Mouse (Mus musculus) liver, embryonic 18 days (tissue): ENCODE data around the gene Nkapd1. TPM values are rescaled to one million over a fixed set of nuclear protein-coding genes. Genes with fewer than 3 reads are reported as not detected.

Source experiments
- polyA plus RNA-seq: library from polyadenylated mRNA; depleted of rRNA; stranded (reverse); fragments of >200 nt; gene quantifications from 2 replicates; pipeline ENCODE4 v1.2.3, GENCODE M21; 2012; rRNA removed

Nkapd1 gene
- 4.4 and 4.5 TPM in 2 replicates for polyA plus RNA-seq

GRCm38 (mm10) chr9:50616766-50617603, at the start of gene Nkapd1, which contains the start of gene Pih1d2:
Nkapd1 (minus strand) TSS chr9:50617464.
Pih1d2 (plus strand) TSS chr9:50617321.

GRCm38 (mm10) chr9:50659392-50660217, 42.3 kb upstream of the Nkapd1 start, which contains the start of gene Dlat:
Dlat (minus strand) TSS chr9:50659780.

GRCm38 (mm10) chr9:50603189-50603997, 13.9 kb downstream of the Nkapd1 start, which contains the start of the genes Sdhd and Timm8b:
Sdhd (minus strand) TSS chr9:50603812.
Timm8b (plus strand) TSS chr9:50603910.

GRCm38 (mm10) chr9:50561145-50561917, 55.9 kb downstream of the Nkapd1 start, which contains the start of gene Tex12:
Tex12 (minus strand) TSS chr9:50561325.

Other genes starting within 250 kb of the Nkapd1 start
- 0.92 and 1.3 TPM in 2 replicates for gene Plet1, start 122.9 kb downstream of the Nkapd1 start, polyA plus RNA-seq
- 29.6 and 30.3 TPM in 2 replicates for gene Pts, start 88.7 kb downstream of the Nkapd1 start, polyA plus RNA-seq
- gene Il18, start 62.6 kb downstream of the Nkapd1 start, polyA plus RNA-seq = 10.0 and 12.3 TPM in 2 replicates
- 1.4 and 2.0 TPM in 2 replicates for gene Bco2, start 62.3 kb downstream of the Nkapd1 start, polyA plus RNA-seq
- not detected in 2 replicates for gene Tex12, start 56.1 kb downstream of the Nkapd1 start, polyA plus RNA-seq
- 266 and 282 TPM in 2 replicates for gene Sdhd, start 13.7 kb downstream of the Nkapd1 start, polyA plus RNA-seq
- 159 and 160 TPM in 2 replicates for gene Timm8b, start 13.6 kb downstream of the Nkapd1 start, polyA plus RNA-seq
- gene Pih1d2, start 143 bp downstream of the Nkapd1 start, polyA plus RNA-seq = 0.37 and 0.52 TPM in 2 replicates
- 15.9 and 18.7 TPM in 2 replicates for gene Dlat, start 42.3 kb upstream of the Nkapd1 start, polyA plus RNA-seq
- 3.8 and 4.7 TPM in 2 replicates for gene Dixdc1, start 122.1 kb upstream of the Nkapd1 start, polyA plus RNA-seq
- gene 2310030G06Rik, start 129.1 kb upstream of the Nkapd1 start, polyA plus RNA-seq = 7.6 and 9.8 TPM in 2 replicates
- 3.7 and 5.2 TPM in 2 replicates for gene Cryab, start 133.9 kb upstream of the Nkapd1 start, polyA plus RNA-seq
- 1.3 and 1.4 TPM in 2 replicates for gene Hspb2, start 134.9 kb upstream of the Nkapd1 start, polyA plus RNA-seq
- gene Fdxacb1, start 150.8 kb upstream of the Nkapd1 start, polyA plus RNA-seq = 3.5 and 3.6 TPM in 2 replicates
- 8.5 TPM in 2 replicates for gene Alg9, start 157.6 kb upstream of the Nkapd1 start, polyA plus RNA-seq
- gene 1110032A03Rik, start 158.1 kb upstream of the Nkapd1 start, polyA plus RNA-seq = 22.5 and 25.7 TPM in 2 replicates
- gene Ppp2r1b, start 227.8 kb upstream of the Nkapd1 start, polyA plus RNA-seq = 14.1 and 14.4 TPM in 2 replicates